Mouse (Mus musculus) adrenal gland, adult 18-20 months (tissue): ENCODE measurements around the gene Tmem25. TPM values are rescaled to one million over a fixed set of nuclear protein-coding genes. Genes with fewer than 3 reads are reported as not detected.
"Not testable (repeated sequence)": the region's sequence is repeated elsewhere in the genome, so short reads cannot be mapped to it uniquely, and the experiment has no call there.

Experiments used
- DNase-seq, 2 experiments: peaks; one replicate each; pipeline ENCODE4 v3.0.0; 2021 to 2022; ENCODE audit warnings: low spot score in 2 of 2
- total RNA-seq, 2 experiments: library from RNA; stranded (reverse); gene quantifications; 1 replicate in 1 of 2; 2 replicates in 1 of 2; pipeline ENCODE4 v1.2.3; 2021

Tmem25 gene
- total RNA-seq, 2 experiments from 2014 or later: 4.2 to 8.3 TPM

DNA sequence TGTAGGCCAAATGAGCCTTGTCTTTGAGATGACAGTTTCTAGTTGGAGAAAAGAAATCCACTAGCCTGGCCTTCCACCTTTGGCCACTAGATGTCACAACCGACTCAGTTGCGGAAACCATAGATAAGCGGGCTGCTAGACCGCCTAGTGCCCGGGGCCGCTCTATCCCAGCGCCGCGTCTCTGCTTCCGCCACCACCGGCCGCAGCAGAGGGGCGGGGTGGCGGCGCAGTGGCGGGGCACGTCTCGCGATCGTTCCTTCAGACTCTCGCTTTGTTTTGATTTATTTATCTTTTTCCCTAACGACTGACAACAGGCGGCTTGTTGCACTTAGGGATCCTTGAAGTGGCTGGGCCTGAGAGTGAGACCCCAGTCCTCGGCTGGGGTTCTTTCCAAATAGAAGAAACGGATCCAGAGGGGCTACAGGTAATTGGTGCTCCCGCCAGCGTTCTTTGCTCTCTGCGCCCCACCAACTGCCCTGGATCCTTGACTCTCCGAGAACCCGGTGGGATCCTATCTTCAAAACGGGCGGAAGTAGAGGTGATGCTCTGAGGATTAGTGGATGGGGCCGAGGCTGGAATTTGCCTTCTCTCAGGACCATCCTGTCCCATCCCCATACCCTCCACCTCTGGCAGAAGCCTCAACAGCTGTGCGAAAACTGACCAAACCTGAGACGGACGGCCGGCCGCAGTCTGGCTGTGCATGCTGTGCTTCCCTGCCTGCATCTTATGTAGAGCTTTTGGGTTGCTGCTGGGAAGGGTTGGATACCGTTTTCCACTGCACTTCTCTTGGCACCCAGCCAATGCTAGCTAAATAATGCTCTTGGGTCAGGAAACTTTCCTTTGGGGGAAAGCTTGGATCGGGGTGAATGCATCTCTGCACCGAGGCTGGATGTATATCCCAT is 26.1 kb downstream of the Tmem25 start:
- DNase-seq: peak; percentile 84 to 88

DNA sequence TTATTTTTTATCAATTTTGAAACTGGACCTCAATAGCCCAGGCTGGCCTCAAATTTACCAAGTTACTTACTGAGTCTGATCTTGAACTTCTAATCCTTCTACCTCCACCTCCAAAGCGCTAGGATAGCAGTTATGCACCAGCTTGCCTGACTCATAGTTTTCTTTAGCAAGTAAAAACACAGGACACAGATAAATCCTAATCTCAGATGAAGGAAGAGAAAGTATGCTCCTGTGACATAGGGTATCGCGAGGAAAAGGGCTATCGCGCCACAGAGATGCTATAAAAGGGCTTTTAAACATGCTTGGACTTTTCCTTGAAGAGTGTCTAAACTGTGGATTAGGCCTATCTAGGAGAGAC is 26.7 kb downstream of the Tmem25 start:
- DNase-seq: no peak

GRCm38 (mm10) chr9:44771376-44771775 is 27.7 kb downstream of the Tmem25 start:
- no peak for DNase-seq

DNA sequence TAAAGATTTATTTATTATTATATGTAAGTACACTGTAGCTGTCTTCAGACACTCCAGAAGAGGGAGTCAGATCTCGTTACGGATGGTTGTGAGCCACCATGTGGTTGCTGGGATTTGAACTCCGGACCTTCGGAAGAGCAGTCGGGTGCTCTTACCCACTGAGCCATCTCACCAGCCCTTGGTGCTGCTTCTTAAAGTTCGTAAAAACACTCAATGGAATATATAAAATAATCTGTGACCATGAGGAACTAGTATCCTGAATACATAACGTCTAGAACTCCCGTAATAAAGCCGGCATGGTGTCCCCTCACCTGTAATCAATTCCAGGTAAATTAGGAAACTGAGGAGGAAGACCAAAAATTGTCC is 31.1 kb downstream of the Tmem25 start:
- DNase-seq: not testable (repeated sequence)

DNA sequence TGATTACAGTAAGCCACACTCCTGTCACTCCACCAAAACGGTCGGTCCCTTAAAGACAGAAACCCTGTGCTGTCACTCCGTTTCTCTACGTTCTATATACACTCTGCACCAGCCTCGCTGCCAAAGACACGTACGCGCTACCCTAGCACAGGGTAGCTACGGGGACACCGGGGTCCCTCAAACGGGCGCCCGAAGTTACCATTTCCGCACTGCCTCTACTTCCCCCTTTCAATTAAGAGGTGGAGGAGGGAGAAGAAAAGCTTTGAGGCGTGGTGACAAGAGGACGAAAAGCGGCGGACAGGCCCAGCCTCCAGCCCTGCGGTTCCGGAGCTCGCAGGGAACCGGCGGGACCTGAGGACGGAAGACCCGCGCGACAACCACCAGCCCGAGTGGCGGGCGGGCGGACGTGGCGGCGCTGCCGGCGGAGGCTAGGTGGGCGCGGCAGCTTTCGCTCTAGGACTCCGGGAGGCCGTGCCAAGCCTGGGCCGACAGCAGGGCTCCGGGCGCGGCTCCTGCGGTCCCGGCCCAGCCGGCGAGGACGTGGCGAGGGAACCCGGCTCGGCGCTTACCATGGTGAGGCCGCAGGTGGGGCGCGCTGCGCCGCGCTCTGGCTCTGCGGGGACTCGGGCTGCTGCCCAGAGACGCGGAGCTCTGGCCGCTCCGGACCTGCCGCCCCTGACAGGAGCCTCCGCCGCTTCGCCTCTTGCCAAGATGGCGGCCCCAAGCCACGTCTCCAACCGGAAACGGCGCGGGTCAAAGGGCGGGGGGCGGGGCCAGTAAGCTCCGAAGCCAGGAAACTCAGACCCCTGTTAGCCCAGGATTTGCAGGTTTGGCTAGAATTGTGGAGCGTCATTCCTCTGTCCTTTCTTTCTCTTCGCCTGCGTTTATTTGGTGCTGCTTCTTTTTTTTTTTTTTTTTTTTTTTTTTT is 31.7 kb downstream of the Tmem25 start, which contains the start of the genes Arcn1 and Ift46:
Gene Arcn1 (minus strand): TSS at position 745 of the 928 bp plus-strand sequence.
Gene Ift46 (plus strand): TSS at position 808 of the 928 bp plus-strand sequence.
- DNase-seq: peak; percentile 77 to 80

- DNase-seq: no peak
Observed at GRCm38 (mm10) chr9:44760873-44761272, 38.2 kb downstream of the Tmem25 start.

DNA sequence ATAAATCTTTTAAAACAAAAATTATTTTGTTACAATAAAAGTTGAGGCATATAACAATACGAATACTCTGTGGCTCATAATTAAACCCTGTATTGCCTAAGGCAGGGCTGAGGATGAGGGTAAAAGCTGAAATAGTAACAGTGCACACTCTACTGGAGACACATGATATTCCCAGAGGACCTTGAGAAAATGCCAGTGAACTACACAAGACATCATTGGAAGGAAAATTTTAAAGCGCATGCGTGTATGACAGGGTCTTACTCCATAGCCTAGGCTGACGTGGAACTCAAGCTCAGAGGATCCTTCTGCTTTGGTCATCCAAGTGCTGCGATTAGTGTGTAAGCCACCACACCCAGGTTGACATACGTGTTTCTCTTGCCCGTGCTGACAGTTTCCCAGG is 50.6 kb downstream of the Tmem25 start:
- DNase-seq: no peak

- DNase-seq: no peak
Observed at GRCm38 (mm10) chr9:44747341-44747740, 51.8 kb downstream of the Tmem25 start.

- no peak for DNase-seq
Observed at GRCm38 (mm10) chr9:44746666-44747065, 52.4 kb downstream of the Tmem25 start.

- DNase-seq: no peak
Observed at GRCm38 (mm10) chr9:44745371-44745770, 53.7 kb downstream of the Tmem25 start.

Other genes starting within 250 kb of the Tmem25 start
- gene Cxcr5, start 237.4 kb downstream of the Tmem25 start, total RNA-seq: under 1 TPM; 0.16 to 0.40 TPM
- gene Ddx6, start 194.4 kb downstream of the Tmem25 start, total RNA-seq: 100 to 1,000 TPM; 113 to 140 TPM
- not detected for gene Treh, start 126.1 kb downstream of the Tmem25 start, total RNA-seq
- 10 to 100 TPM; 24.1 to 60.8 TPM for gene Phldb1, start 64.1 kb downstream of the Tmem25 start, total RNA-seq
- gene Arcn1, start 31.5 kb downstream of the Tmem25 start, total RNA-seq: 100 to 1,000 TPM; 139 to 168 TPM
- 10 to 100 TPM; 54.0 to 57.6 TPM for gene Ift46, start 31.4 kb downstream of the Tmem25 start, total RNA-seq
- gene Ttc36, start 3.8 kb upstream of the Tmem25 start, total RNA-seq: 1 to 10 TPM; 2.7 to 4.1 TPM
- 10 to 100 TPM; 27.2 to 32.1 TPM for gene Kmt2a, start 82.0 kb upstream of the Tmem25 start, total RNA-seq
- 100 to 1,000 TPM; 593 to 763 TPM for gene Atp5l, start 121.4 kb upstream of the Tmem25 start, total RNA-seq
- 100 to 1,000 TPM in 1 of 2 experiments, 10 to 100 TPM in 1; 85.6 to 103 TPM for gene Ube4a, start 166.3 kb upstream of the Tmem25 start, total RNA-seq
- 1 to 10 TPM in 1 of 2 experiments, under 1 TPM in 1; 0.33 to 1.6 TPM for gene Cd3g, start 181.1 kb upstream of the Tmem25 start, total RNA-seq
- under 1 TPM in 1 of 2 experiments, not detected in 1; 0.93 TPM for gene Cd3d, start 182.5 kb upstream of the Tmem25 start, total RNA-seq
- 1 to 10 TPM in 1 of 2 experiments, under 1 TPM in 1; 0.27 to 2.0 TPM for gene Cd3e, start 210.3 kb upstream of the Tmem25 start, total RNA-seq
- 10 to 100 TPM; 10.5 to 12.9 TPM for gene Mpzl2, start 240.5 kb upstream of the Tmem25 start, total RNA-seq